Mouse (Mus musculus): Measurements from ENCODE around the gene Gpr183.

DNA sequence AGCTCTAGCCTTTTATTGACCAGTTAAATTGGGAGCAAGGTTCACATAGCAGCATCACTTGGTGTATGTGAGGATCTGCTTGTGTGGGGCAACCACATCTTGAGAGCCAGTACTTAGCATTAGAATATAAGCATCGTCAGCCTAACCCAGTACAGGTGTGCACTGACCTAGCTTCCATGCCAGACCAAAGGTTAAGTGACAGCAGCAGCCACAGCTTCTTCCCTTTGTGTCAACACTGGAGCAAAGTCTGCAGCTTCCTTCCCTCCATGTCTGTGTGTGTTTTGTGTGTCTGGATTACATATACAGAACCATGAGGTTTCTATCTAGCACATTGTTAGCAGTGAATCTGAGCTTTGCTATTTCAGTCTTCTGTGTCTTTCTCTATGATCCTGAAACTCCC is 16.5 kb upstream of the Gpr183 start:
- TF ChIP-seq CTCF (IDR thresholded peaks at IDR 0.05; ENCODE audit: low read depth, low read length), result no peak
- TF ChIP-seq POLR2A (IDR thresholded peaks at IDR 0.05; ENCODE audit: insufficient read depth, low read length), result no peak
- no peak for TF ChIP-seq EP300 (IDR thresholded peaks at IDR 0.05; ENCODE audit: insufficient read depth, low read depth, low read length)
